Mouse (Mus musculus): Measurements from ENCODE around the gene Zdbf2.

GRCm38 (mm10) chr1:63252351-63253209, 20.5 kb upstream of the Zdbf2 start:
- TF ChIP-seq POLR2A (IDR thresholded peaks at IDR 0.05; ENCODE audit: low read depth, low read length) (no peak), CTCF (IDR thresholded peaks at IDR 0.05; ENCODE audit: extremely low read depth, insufficient read length, insufficient replicate concordance, low read depth, low read length) (no peak)

Data from small intestine, adult 2 months (tissue).